Mouse (Mus musculus) adrenal gland, postnatal 25 days (tissue): ENCODE data around the gene Ctrl. TPM values are rescaled to one million over a fixed set of nuclear protein-coding genes. Genes with fewer than 3 reads are reported as not detected.
"Not testable (repeated sequence)": the region's sequence is repeated elsewhere in the genome, so short reads cannot be mapped to it uniquely, and the experiment has no call there.

Experiments
- DNase-seq: peaks from one replicate; pipeline ENCODE4 v3.0.0; 2021; ENCODE audit warnings: mixed read lengths
- long read RNA-seq: library from polyadenylated mRNA; stranded (forward); transcript quantifications from one replicate; pipeline ENCODE4 v2.0.0, GENCODE M21; 2021
- total RNA-seq: library from RNA; stranded (reverse); gene quantifications from 2 replicates; pipeline ENCODE4 v1.2.3, GENCODE M21; 2021

Ctrl gene
- 0.91 TPM in 1 of 2 replicates, not detected in the other for total RNA-seq
- long read RNA-seq, partial matches to known transcripts: 1 of 1 reads
- long read RNA-seq, other reads (novel, unspliced or antisense): 0 of 1 reads

DNA sequence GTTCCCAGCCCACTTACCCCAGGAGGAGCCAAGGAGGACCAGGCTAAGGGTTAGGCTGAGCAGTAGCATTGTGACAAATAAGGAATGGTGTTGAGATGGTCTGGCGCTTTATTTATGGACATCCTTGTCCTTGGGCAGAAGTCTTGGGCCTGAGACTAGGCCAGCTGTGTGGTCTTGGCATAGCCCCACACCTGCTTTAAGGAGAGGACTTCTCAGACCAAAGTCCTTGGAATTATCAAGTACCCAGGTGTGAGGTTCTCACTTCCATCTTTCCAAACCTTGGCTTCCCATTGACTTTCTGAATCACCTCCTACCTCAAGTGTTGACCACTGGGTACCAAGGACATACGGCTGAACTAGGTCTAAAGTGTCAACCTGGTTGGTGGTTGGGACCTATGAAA, at the start of gene Ctrl:
TSS of gene Ctrl (minus strand) at position 101 of the 400 bp plus-strand sequence.
- DNase-seq: no peak

GRCm38 (mm10) chr8:105983406-105983805, 49.7 kb upstream of the Ctrl start:
- not testable (repeated sequence) for DNase-seq

DNA sequence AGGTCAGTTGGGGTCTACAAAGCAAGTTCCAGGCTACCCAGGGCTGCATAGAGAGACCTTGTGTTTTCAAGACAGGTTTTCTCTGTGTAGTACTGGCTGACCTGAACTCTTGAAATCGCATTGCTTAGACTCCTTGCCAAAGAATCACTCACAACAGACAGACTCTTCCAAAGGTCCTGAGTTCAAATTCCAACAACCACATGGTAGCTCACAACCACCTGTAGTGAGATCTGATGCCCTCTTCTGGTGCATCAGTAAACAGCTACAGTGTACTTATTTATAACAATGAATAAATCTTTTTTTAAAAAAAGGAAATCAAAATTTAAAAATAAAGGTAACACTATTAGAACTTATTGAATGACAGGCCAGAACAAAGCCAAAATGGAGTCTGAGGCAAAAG, 47.5 kb upstream of the Ctrl start:
- no peak for DNase-seq

DNA sequence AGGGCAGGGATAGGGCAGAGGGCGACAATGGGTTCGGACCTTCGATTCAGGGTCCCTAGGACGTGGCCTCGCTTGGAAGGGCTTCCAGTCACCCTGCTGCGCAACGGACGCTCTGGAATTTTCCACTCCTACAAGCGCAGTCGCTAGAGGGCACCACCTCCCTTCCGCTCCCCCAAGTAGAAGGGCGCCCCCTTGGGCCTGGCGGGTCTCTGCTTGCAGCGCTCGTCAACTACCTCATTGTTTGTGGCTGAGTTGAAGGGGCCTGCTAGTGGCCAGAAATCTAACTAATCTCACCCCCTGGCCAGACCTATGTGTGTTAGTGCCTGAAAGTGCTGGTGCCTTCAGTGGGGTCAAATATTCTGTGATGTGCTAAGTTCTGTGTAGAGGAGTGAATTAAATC, 45.7 kb upstream of the Ctrl start, which contains the start of gene Dpep3:
TSS of gene Dpep3 (minus strand) at position 105 of the 400 bp plus-strand sequence.
- no peak for DNase-seq

DNA sequence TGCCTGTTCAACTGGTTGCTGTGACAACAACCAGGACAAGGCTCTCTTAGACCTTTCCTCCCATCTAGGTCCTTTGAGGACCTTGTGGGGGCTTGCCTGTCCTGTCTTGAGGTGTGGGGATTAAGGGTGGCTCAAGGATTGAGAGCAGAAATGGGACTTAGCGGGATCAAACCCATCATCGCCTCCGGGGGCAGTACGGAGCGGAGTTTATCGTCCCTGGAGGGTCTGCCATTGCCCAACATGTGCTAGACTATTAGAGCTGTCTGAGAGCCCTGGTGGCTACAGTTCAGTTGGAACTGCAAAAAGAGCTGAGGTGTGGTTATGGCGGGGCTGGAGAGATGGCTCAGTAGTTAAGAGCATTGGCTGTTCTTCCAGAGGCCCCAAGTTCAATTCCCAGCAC, 41.7 kb upstream of the Ctrl start:
- no peak for DNase-seq

DNA sequence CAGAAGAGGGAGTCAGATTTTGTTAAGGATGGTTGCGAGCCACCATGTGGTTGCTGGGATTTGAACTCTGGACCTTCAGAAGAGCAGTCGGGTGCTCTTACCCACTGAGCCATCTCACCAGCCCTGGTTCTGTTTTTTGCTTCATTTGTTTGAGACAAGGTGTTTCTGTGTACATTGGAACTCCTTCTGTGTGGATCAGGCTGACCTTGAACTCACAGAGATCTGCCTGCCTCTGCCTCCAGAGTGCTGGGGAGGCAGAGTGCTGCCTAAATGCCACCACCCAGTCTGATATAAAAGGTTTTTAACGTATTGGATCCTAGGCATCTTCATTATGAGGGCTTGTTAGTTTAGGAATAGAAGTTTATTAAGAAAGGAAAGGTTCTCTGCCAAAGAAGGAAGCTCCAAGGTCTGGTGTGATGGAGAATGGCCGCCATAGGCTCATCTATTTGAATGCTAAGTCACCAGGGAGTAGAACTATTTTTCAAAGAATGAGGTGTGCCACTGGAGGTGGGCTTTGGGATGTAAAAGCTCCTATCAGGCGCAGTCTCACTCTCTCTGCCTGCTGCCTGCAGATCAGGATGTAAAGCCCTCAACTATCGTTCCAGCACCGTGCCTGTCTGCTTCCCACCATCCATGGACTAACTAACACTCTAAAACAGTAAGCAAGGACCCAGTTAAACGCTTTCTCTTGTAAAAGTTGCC, 37.5 kb upstream of the Ctrl start:
- DNase-seq: no peak

GRCm38 (mm10) chr8:105969367-105969766, 35.7 kb upstream of the Ctrl start:
- no peak for DNase-seq

GRCm38 (mm10) chr8:105966692-105967311, 33.1 kb upstream of the Ctrl start:
- DNase-seq: no peak

DNA sequence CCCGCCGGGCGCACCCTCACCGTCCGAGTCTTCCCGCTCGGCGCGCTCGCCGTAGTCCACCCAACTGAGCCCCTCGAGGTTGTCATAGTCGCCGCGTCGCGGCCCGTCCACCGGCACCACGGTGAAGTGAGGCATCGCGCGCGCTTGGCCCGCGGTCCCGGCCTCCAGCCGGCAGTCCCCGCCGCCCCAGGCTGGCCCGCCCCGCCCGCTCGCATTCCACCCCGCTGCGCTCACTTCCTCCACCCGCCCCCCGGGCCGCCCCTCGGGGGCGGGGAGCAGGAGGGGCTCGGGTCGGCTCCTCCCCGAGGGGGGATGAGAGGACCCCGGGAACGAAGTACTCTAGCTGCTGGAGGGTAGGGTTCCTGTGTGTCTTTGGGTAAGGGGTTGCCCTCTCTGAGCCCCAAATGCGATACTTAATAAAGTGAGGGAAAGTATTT, 32.3 kb upstream of the Ctrl start, which contains the start of gene Slc12a4:
TSS of gene Slc12a4 (minus strand) at position 193 of the 437 bp plus-strand sequence.
- DNase-seq: peak; percentile 88

GRCm38 (mm10) chr8:105965266-105965904, 31.7 kb upstream of the Ctrl start:
- peak; percentile 60 for DNase-seq

- DNase-seq: no peak
These were observed 31.0 kb upstream of the Ctrl start for GRCm38 (mm10) chr8:105964506-105965265.

DNA sequence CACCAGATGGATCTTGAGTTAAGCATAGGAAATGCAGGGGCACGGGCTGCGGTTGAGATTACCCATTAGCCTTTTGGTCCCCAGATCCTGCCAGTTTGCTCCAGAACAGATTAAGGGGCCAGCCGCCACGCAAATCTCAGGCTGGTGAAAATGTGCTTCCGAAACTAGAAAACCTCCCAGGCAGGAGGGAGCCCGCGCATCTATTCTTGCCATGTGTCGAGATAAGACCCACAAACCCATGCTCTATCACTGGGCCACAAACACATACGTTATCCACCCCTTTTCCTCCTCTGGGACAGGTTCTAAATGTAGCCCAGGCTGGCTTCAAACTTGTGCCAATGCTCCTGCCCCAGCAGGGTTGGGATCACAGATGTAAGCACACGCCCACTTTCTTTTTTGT, 27.9 kb upstream of the Ctrl start:
- DNase-seq: no peak

DNA sequence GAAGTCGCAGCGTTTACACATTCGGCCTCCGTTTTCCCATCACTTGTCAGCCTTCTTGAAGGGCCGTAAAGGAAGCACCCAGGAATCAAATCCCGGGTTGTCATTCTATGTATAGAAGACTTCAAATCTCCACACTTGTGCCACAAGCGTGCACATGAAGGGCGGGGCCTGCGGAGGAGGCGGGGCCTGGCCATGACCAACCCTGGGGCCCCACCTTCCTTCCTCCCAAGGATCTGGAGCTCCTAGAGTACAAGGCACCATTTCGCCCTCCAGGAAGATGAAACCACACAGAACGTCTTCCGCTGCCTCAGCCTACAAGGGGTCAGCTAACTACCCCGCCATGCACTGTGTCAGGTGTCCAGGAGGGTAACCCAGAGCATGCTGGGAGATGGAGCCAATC, 27.4 kb upstream of the Ctrl start:
- no peak for DNase-seq

GRCm38 (mm10) chr8:105959350-105959749, 25.7 kb upstream of the Ctrl start:
- peak; percentile 27 for DNase-seq

GRCm38 (mm10) chr8:105957813-105958212, 24.2 kb upstream of the Ctrl start:
- DNase-seq: no peak

- DNase-seq: no peak
These were observed 22.9 kb upstream of the Ctrl start for GRCm38 (mm10) chr8:105956556-105956955.

DNA sequence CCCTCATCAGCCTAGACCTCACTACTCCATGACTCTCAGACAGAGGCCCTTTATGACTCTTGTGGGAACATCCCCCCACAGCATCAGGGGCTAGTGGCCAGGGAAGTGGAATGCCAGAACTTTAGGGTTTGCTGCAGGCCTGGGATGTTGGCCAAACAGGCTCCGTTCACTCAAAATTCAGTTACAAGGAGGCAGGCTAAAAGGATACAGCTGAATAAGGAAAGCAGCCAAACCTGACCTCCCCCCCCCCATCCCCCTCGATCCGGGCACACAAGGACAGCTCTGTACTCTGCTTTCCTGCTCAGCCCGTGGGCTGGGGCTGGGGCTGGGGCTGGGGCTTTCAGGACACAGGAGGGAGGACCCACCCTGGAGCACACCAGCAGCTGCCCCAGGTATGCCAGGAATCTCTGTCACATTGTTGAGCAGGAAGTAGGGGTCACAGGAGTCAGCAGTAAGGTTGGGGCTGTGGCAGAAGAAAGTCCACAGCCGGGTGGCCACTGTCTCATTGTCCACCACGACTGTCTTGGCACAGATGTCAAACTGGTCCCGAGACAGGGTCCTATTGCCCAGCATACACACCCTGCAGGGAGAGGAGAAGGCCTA, 17.5 kb upstream of the Ctrl start:
- DNase-seq: no peak

- DNase-seq: peak; percentile 59
These were observed 15.7 kb upstream of the Ctrl start for GRCm38 (mm10) chr8:105949350-105949749.

DNA sequence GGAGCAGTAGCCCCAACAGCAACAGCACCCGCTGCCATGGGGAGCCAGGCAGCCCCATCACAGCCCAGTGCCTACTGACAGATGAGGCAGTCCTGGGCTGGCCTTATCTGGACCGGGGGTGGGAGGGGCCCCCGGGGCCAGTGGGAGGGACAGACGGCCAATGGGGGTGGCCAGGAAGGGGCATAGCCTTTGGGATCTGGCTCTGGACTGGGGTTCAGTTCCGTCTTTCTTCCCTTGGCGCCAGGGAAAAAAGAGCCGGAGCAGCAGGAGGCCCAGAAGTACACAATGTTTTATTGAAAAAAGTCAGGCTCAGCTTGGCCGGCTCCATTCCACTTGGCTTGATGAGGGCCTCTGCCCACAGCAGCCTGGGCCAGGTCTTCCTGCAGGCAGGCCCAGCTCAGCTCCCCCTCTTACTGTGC, 9.7 kb upstream of the Ctrl start, which contains the start of gene Lcat:
TSS of gene Lcat (minus strand) at position 62 of the 419 bp plus-strand sequence.
- no peak for DNase-seq

GRCm38 (mm10) chr8:105942542-105942941, 8.9 kb upstream of the Ctrl start:
- no peak for DNase-seq

DNA sequence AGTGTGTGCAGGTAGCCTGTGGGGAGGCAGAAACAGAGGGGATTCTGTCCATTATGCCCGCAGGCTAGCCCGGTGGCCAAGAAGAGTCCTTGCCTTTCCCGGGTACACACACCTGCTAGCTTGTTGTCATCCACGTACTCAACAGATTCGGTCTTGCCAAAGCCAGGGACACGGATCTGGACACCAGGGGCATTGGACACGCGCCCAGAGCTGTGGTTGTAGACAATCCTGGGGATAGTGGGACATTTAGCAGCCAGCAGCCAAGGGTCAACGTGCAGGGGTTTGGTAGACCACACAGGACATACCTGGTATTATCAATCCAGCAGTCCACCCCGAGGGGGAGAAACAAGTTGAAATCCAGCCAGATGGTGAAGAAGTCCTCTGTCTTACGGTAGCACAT, 8.4 kb upstream of the Ctrl start:
- DNase-seq: no peak

DNA sequence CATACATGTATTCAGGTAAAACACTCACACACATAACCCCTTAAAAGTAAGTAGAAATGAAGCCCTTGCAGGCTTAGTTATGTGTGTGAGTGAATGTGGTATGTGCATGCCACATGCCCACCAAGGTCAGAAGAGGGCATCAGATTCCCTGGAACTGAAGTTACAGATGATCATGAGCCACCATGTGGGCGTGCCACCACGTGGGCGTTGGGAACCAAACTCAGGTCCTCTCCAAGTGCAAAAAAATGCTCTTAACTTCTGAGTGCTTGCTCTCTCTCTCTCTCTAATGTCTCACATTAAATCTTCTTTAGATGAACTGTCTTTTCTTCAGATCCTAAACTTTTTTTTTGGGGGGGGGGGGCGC, 4.6 kb upstream of the Ctrl start, which contains the start of gene Psmb10:
TSS of gene Psmb10 (minus strand) at position 139 of the 364 bp plus-strand sequence.
- DNase-seq: peak; percentile 42
